Mouse (Mus musculus) adrenal gland, postnatal 25 days (tissue): Measurements from ENCODE around the gene Ell. TPM values are rescaled to one million over a fixed set of nuclear protein-coding genes. Genes with fewer than 3 reads are reported as not detected.
"Not testable (repeated sequence)": the region's sequence is repeated elsewhere in the genome, so short reads cannot be mapped to it uniquely, and the experiment has no call there.

ENCODE experiments used
- DNase-seq: peaks from one replicate; pipeline ENCODE4 v3.0.0; 2021; ENCODE audit warnings: mixed read lengths
- total RNA-seq: library from RNA; stranded (reverse); gene quantifications from 2 replicates; pipeline ENCODE4 v1.2.3, GENCODE M21; 2021

Gene Ell
- total RNA-seq, 1 experiment from 2014 or later = 29.8 TPM

DNA sequence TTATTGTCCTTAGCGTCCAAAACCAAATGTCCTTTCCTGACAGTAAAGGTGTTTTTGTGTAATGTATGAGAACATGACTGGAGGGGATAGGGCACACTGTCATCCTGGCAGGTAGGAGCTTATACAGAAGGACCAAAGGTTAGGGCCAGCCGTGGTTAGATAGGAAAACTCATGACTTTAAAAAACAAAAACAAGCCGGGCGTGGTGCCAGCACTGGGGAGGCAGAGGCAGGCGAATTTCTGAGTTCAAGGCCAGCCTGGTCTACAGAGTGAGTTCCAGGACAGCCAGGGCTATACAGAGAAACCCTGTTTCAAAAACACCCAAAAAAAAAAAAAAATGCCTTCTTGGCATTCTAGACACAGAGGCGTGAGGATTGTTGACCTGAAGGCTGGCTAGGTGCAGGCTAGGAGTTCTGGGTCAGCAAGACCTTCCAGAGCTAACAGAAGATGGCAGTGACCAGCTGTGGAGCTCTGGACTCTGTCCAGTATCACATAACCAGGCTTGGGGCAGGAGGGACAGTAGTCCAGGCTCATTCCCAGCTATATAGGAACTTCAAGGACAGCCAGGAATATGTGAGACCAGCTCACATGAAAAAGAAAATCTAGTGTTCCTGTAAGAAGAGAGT is 24.6 kb downstream of the Ell start:
- no peak for DNase-seq

DNA sequence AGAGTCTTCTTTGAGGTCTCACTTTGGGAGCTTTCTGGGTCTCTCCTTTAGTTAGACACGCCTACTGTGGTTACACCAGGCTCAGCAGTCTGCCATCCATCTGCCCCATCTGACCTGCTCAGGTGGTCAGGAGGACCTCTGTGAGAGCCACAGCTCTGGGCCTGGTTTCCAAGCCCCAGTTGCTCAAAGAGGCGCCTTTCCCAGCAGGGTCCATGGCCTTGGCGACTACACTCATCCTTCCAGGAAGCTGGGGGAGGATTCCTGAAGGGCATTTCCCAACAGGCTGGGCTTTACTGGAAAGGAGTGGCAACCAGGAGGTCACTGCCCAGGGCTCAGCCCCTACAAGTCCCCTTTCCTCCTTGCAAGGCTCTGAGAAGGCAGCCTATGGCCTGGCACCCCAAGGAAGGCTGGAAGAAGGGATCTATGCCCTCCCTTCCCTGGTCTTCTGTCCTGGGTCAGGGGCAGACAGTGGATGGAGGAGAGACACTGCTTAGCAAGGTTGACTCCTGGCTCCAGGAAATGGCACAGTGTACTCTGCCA is 25.5 kb downstream of the Ell start:
- DNase-seq = peak; percentile 27

DNA sequence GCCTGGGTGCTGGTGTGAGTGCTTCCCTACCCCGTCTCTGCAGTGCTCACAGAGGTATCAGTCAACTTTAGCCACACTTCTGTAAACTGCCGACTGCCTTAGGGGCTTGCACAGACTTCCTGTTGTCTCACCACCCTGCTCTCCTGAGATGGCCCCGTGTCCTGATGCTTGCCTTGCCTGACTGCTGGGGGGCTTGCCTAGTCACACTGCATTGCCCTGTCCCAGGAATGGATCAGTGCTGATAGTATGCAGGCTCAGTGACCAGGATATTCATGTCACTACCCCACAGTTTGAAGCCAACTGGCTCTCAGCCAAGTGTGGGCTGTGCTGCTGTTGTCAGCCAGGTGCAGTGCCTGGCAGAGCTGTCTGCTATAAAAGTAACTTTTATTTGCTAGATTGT is 26.3 kb downstream of the Ell start:
- DNase-seq = peak; percentile 39

DNA sequence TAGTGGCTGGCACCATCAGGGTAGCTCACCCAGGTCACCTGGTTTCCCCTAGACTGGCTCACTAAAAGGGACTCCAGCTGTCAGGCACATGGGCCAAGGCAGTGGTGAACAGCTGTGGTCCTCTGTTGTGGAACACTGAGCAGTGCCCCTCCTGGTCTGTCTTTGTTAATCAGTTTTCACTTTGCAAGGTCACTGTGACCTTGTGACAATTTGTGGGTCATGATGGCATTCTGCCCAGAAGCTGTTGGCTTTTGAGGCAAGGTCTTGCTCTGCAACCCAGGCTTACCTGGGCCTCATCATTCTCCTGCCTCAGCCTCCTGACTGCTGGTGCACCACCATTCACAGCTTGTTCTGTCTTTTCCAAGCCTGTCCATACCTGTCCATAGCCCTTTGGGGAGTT is 31.1 kb downstream of the Ell start:
- DNase-seq = no peak

DNA sequence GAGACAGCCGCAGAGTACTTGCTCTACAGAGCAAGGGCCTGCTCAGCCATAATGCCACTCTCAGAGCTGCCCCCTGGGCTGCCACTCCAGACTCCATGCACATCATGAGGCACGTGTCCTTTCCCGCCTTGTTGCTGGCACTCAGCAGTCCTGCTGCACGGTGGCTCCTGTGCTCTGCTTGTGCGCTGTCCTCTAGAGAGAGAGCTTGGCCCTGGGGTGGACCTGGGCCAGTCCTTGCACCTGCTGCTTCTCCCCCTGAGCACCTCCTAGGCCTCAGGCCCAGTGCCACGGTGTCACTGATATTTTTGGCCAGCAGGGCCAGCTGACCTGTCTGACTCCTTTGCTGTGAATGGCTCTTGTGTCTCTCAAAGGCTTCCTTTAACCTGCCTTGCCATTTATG is 31.7 kb downstream of the Ell start:
- DNase-seq = no peak

DNA sequence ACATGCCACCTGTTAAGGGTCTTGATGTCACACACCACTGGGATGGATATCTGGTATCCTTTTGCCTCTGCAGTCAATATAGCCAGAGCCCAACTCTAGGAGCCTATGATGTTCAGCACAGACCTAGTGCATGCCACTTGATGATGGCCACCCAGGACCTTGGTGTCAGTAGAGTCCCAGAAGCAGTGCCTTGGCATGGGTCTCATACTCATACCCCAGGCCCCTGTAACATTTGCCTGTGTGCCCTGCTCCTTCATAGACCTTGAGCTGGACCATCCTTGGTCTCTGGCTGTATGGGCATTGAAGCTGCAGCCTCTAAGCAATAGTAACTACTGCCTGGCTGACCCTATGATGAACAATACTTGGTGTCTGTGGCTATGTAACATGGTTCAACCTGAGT is 35.0 kb downstream of the Ell start:
- no peak for DNase-seq

DNA sequence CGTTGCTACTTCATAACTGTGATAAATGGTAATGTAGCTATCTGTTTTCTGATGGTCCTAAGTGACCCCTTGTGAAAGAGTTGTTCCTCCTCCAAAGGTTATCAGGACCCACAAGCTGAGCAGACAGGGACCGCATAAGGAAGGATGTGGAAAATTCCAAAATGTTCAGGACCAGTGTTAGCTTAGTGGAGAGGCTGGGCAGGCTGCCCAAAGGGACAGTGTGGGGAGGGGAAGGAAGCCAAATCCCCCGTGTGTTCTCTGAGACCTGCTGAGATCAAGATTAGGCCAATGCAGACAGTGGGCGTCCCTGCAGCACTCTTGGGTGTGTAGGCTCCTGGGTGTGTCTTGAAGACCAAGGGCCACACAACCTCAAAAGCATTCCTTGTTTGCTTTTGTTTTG is 35.7 kb downstream of the Ell start:
- DNase-seq = peak; percentile 75

DNA sequence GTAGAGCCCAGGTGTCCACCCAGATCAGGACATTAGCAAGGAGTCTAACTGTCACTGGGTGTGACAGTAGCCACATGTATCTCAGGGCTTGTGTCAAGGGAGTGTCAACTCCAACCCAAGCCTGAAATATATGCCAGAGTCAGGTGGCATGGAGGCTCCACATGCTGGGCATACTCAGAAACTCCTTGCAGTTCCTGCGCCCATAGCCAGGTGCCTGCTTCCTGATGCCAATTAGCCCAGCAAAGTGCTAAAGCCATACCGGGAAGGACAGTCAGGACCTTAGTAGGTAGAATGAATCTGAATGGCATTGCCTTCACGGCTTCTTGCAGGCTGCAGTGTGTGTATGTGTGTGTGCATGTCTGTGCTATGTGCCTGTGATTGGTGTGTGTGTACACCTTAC is 38.0 kb downstream of the Ell start:
- no peak for DNase-seq

DNA sequence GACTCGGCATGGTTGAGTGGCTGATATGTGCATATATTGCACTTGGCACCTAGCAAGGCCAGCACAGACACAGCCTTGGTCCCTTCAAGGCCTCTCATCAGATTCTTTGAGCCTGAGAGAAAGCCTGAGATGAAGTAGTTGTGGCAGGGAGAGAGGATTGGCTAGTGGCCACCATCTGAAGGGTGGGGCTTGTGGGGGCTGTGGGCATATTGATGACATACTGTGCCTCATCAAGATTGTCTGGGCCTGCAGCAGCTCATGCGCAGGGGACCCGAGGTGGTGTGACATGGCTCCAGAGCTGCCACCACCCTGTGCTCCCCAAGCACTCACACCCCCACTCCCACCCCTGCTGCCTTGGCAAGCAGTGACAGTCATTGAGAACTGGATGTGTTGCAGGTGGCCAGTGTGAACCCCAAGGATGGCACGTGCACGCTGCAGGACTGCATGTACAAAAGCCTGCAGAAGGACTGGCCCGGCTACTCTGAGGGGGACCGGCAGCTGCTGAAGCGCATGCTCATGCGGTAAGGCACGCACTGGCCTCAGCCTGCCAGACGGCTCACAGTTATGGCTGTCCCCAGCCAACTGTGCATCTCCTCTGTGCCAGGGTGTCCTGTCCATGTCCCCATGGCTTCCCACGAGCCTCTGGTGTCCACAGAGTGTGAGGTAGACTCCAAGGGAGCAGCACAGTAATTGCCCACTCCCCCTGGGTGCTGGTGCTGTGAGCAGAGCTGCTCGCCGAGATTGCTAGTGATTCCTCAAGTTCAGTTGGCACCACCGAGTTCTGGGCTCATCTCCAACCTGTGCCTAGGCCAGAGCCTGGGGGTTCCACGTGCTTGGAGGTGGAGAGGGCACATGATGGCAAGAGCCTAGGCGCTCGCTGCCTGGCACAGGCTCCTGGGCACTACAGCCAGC is 44.5 kb downstream of the Ell start:
- DNase-seq = peak; percentile 68

DNA sequence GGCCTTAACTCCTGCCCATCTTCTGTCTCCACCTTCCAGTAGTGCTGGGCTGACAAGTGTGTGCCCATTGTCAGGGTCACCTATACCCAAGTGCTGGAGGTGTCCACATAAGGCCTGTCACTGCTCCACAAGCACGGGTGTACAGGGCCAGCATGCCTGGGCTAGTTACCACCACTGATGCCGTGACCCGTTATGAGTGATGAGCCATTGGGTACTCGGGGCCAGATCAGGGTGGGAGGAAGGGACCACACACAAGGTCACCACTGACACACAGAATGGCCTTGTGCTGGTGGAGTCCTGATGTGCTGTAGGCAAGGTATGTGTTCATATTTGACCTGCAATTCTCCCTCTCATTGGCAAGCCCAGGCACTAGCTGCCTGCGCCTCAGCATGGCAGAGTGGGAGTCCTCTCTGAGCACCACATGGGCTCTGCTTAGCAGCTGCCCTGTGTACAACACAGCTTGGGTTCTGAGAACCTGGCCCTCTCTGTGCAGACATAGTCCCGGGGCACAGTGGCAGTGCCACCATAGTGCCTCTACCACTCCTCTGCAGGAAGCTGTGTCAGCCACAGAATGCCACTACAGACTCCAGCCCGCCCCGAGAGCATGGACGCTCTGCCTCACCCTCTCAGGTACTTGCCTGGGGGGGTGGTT is 45.5 kb downstream of the Ell start:
- no peak for DNase-seq

DNA sequence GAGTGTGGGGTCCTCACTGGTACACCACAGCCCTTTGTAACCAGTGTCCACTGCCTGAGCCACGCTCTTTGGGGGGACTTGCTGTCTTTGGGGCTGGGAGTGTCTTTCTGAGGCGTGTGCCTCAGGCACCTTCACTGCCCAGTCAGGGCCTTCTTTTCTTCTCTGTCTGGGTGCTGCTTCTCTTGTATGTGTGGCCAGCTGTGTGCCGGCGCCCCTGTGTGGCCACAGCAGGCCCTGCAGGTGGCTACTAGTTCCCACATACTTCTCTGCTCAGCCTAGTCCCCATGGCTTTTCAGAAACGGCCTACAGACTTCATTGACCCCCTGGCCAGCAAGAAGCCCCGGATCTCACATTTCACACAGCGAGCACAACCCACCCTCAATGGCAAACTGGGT is 46.0 kb downstream of the Ell start:
- peak; percentile 67 for DNase-seq

DNA sequence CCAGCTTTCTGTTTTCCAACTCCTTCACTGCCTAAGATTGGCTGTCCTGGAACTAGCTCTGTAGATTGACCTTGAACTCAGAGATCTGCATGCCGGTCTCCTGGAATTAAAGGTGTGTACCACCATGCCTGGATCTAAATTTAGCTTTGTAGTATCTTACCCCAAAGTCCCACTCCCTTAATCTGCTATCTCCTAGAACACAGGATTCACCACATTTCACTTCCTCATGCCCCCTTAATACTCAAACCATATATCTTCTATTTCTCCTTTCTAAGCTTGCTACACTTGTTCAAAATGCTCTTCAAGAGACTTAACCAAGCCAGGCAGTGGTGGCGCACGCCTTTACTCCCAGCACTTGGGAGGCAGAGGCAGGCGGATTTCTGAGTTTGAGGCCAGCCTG is 48.7 kb downstream of the Ell start:
- not testable (repeated sequence) for DNase-seq

DNA sequence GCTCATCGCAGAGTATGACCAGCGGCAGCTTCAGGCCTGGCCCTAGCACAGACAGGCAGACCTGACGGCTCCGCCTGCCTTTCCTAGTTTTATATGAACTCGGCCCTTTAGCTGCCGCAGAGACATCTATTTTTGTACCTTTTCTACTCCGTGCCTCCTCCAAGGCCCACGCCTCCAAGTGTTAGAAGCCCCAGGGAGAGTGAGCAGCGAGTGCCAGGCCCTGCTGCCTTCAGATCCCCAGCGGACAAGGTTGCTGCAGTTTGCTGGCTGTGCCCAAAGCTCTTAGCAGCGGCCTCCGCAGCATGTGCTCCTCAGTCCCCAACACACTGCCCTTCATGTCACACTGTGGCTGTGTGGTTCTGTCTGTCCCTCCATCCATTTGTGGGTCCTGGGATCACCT is 52.3 kb downstream of the Ell start:
- DNase-seq = no peak

DNA sequence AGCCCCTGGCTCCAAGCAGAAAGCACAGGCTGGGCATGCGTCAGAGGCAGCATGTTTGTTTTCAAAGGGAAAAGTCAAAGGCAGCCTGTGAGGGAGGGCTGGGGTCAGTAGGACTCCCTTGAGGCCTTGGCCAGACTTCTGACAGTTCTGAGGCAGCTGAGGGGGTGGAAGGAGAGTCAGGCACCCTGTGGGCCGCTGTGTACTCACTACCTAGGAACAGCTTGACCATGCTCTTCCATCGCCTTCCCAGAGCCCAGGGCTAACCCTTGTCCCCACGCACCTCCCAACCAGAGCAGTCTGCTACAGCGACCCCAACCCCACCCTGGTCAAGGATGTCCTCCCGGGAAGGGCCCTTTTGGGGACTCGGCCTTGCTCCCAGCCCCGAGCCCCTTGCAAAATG is 53.9 kb downstream of the Ell start:
- DNase-seq = peak; percentile 45

DNA sequence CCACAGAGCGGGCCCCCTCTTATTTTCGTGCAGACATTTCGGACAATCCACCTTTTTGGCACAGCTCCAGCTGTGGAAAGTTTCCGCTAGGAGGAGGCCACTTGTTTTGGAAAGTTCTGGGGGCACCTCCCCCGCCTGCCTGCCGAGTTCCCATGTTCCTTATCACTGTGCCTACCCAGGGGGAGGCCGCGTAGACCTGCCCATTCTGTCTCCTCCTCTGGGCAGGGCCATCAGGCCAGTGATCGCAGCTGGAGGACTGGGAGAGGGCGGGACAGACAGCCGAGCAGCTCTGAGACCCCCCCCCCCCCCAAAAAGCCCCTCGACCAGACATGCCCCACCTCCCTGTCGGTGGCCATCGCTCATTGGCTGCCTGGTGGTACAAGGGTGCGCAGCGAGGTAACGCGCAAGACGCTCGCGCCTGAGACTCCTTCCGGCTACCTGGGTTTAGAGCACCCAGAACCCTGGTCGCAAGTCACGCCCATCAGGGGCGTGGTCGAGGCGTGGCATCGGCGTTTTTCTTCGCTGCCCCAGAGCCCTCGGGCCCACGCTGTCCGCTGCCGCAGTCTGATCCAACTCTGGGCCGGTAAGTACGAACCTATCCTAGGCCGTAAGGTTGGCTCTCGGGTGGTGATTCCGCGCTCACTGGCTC is 54.8 kb downstream of the Ell start, which contains the start of gene Isyna1:
TSS of gene Isyna1 (plus strand) at position 413 of the 649 bp plus-strand sequence.
- peak; percentile 90 for DNase-seq

DNA sequence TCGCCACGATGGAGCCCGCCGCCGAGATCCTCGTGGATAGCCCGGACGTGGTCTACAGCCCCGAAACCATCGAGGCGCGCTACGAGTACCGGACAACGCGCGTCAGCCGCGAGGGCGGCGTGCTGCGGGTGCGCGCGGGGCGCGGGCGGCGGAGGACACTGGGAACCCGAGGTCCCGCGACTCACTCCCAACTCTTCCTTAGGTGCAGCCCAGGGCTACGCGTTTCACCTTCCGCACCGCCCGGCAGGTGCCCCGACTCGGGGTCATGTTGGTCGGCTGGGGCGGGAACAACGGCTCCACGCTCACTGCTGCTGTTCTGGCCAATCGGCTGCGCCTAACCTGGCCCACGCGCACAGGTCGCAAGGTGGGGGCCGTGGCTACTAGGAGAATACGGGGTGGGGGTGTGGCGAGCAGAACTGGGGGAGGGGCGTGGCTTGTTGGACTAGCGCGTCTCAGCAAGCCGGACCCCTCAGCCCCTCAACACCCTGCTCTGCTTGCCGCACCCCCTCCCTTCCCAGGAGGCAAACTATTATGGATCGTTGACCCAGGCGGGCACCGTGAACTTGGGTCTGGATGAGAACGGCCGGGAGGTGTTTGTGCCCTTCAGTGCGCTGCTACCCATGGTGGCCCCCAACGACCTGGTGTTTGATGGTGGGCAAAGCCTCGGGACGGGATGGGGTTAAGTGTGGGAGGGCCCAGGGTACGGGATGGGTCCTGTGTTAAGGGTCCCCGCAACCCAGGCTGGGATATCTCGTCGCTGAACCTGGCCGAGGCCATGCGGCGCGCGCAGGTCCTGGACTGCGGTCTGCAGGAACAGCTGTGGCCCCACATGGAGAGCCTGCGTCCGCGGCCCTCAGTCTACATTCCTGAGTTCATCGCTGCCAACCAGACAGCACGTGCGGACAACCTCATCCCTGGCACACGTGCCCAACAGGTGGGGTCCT is 55.6 kb downstream of the Ell start:
- peak; percentile 40 for DNase-seq

DNA sequence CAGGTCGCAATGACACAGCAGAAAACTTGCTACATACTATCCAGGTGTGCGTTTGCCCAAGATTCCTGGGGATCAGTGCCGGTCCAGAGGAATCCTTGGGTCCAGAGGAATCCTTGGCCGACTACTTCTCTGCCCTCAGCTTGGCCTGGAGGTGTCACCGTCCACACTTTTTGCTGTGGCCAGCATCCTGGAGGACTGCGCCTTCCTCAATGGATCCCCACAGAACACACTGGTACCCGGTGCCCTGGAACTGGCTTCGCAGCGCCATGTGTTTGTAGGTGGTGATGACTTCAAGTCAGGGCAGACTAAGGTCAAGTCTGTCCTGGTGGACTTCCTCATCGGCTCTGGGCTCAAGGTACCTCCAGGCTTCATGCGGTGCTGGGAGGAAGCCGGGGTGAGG is 56.6 kb downstream of the Ell start:
- DNase-seq = no peak

DNA sequence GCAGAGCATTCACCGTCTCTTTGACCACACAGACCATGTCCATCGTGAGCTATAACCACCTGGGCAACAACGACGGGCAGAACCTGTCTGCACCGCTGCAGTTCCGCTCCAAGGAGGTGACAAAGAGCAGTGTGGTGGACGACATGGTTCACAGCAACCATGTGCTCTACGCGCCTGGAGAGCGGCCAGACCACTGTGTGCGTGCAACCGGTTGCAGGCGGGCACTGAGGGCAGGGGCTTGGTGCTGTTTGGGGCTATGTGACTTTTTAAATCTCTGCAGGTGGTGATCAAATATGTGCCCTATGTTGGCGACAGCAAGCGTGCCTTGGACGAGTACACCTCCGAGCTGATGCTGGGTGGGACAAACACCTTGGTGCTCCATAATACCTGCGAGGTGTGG is 57.0 kb downstream of the Ell start:
- no peak for DNase-seq

DNA sequence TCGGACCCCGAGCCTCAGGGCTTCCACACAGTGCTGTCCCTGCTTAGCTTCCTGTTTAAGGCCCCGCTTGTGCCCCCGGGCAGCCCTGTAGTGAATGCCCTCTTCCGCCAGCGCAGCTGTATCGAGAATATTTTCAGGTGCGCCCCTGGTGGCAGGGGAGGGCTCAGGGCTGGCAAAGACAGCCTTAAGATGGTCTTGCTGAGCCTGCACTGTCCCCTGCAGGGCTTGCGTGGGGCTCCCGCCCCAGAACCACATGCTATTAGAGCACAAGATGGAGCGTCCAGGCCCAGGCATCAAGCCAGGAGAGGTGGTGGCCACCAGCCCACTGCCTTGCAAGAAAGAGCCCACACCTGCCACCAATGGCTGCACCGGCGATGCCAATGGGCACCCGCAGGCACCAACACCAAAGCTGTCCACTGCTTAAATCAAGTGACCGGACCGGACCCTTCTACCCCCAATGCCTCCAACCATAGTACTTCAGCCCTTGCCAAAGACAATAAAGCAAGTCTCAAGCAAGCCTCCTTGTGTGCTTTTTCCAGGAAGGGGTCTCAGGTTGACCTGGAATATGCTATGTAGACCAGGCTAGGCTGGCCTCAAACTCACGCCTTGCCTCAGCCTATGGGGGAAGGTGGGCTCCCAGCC is 57.6 kb downstream of the Ell start:
- DNase-seq = no peak

DNA sequence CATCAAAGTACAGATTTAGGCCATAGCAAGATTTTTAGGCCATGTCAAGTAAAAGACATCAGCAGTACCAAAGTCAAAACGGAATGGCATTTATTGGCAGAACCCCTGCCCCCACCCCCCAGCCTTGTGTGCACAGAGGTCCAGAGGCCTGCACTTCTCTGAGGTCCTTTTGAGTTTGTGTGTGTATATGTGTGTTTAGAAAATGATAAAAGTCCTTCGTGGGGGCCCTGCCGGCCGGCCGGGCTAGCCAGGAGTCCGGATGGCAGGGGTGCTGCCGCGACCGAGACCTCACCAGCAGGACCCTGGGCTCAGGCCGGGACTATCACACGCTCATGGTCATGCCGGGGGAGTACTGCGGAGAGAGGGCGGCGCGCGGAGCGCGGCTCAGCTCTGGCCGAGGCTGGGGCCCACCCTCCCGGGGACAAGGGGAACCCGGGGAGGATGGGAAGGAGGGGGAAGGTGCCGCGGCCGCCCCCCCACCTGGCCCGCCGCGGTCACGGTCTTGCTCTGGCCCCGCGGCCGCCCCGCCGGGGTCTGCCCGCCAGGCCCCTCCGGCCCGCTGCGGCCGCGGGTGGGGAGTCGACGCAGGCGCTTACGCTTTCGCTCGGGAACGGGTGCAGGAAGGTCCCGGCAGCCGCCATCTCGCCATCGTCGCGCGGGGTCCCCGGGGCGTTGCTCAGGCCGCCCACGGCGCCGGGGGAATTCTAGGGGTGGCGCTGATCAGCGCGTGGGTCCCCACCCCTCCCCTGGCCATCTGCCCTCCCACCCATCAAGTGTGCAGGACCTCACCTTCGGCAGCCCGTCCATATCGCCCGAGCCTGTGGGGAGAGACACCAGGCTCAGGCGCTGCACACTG is 58.4 kb downstream of the Ell start:
- no peak for DNase-seq
